Mouse (Mus musculus): ENCODE results near the gene Hba-a2. TPM values are rescaled to one million over a fixed set of nuclear protein-coding genes. Genes with fewer than 3 reads are reported as not detected.

The Hba-a2 gene
- total RNA-seq, 2 experiments from 2014 or later, result 153 to 208 TPM

GRCm38 (mm10) chr11:32340476-32341473, 44.5 kb downstream of the Hba-a2 start:
- TF ChIP-seq CTCF (IDR thresholded peaks at IDR 0.05), result peak; percentile 81
- intact Hi-C loops (cut with DNase I), result loop anchor here (5.0 kb wide), 2 partner anchors 107 to 247 kb away; no protein-coding TSS in a partner anchor
- peak overlapping the region; percentile 28; the same call in 1 of the 2 replicates for H3K27ac ChIP-seq

DNA sequence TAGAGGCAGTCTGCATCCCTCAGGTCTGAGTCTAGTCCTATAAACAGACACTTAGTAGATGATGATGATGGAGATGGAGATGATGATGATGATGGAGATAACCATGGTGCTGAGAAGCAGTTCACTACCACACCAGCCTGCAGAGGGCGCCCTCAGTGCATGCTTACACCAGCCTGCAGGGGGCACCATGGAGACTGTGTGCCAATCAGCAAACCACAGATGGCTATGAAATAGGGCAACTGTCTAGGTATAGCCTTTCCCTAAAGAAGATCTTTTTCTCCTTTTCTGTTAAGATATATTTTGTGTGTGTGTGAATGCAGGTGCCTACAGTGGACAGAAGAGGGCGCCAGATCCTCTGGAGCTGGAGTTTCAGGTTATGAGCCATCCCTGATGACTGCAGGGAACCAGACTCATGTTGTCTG, 46.5 kb downstream of the Hba-a2 start:
- peak; percentile 63 for DNase-seq

More at GRCm38 (mm10) chr11:32340476-32341473, 44.5 kb downstream of the Hba-a2 start:
- H3K4me3 ChIP-seq, result no peak overlapping the region; the same call in 1 of the 2 replicates
- DNase-seq, result peak; percentile 59

GRCm38 (mm10) chr11:32343350-32343749, 47.1 kb downstream of the Hba-a2 start:
- Histone ChIP-seq H3K4me3 (no peak overlapping the region), H3K27ac (no peak overlapping the region)
- no peak for DNase-seq
- intact Hi-C loops (cut with DNase I), result loop anchor here (5.0 kb wide), 2 partner anchors 104 to 244 kb away; no protein-coding TSS in a partner anchor
- no peak for TF ChIP-seq CTCF (IDR thresholded peaks at IDR 0.05)

More for the DNA sequence above, 46.5 kb downstream of the Hba-a2 start:
- Histone ChIP-seq H3K4me3 (no peak overlapping the region), H3K27ac (no peak overlapping the region)
- intact Hi-C loops (cut with DNase I), result loop anchor here (5.0 kb wide), 2 partner anchors 105 to 245 kb away; no protein-coding TSS in a partner anchor
- TF ChIP-seq CTCF (IDR thresholded peaks at IDR 0.05), result peak; percentile 87

GRCm38 (mm10) chr11:32345504-32346297, 49.4 kb downstream of the Hba-a2 start:
- intact Hi-C loops (cut with DNase I), result loop anchor here (5.0 kb wide), 1 partner anchor 52 kb away; no protein-coding TSS in a partner anchor
- TF ChIP-seq CTCF (IDR thresholded peaks at IDR 0.05), result no peak
- no peak overlapping the region for H3K27ac ChIP-seq

More at GRCm38 (mm10) chr11:32345504-32346297, 49.4 kb downstream of the Hba-a2 start:
- no peak for DNase-seq
- no peak overlapping the region for H3K4me3 ChIP-seq

Other genes starting within 250 kb of the Hba-a2 start
- gene Il9r, start 96.2 kb upstream of the Hba-a2 start, total RNA-seq (2021), result not detected
- gene Snrnp25, start 91.1 kb upstream of the Hba-a2 start, total RNA-seq (2021), result 1 to 10 TPM; 9.5 to 9.7 TPM
- gene Rhbdf1, start 74.2 kb upstream of the Hba-a2 start, total RNA-seq (2021), result 10 to 100 TPM; 17.9 to 19.9 TPM
- 1 to 10 TPM; 3.1 to 5.3 TPM for gene Mpg, start 70.0 kb upstream of the Hba-a2 start, total RNA-seq (2021)
- gene Nprl3, start 28.8 kb upstream of the Hba-a2 start, total RNA-seq (2021), result 10 to 100 TPM; 25.6 to 29.6 TPM
- not detected for gene Hba-x, start 20.1 kb upstream of the Hba-a2 start, total RNA-seq (2021)
- gene Hba-a1, start 13.0 kb upstream of the Hba-a2 start, total RNA-seq (2021), result 100 to 1,000 TPM; 219 to 309 TPM
- gene Hbq1b, start 9.5 kb upstream of the Hba-a2 start, total RNA-seq (2021), result not detected
- gene Hbq1a, start 3.6 kb downstream of the Hba-a2 start, total RNA-seq (2021), result not detected
- gene Sh3pxd2b, start 51.3 kb downstream of the Hba-a2 start, total RNA-seq (2021), result 1 to 10 TPM; 2.5 to 7.1 TPM
- gene Ubtd2, start 158.9 kb downstream of the Hba-a2 start, total RNA-seq (2021), result 10 to 100 TPM in 1 of 2 experiments, 1 to 10 TPM in 1; 9.3 to 12.1 TPM
- 1 to 10 TPM; 1.0 to 2.0 TPM for gene Efcab9, start 235.6 kb downstream of the Hba-a2 start, total RNA-seq (2021)
- gene Stk10, start 236.8 kb downstream of the Hba-a2 start, total RNA-seq (2021), result 1 to 10 TPM; 1.9 to 3.8 TPM